Mouse (Mus musculus): ENCODE measurements at regions not wholly inside any gene's neighbourhood (a gene's known extent, or its start where the extent isn't known, plus 50 kb on each side); places are given as distances from the start of the nearest gene placed in this dataset.
A peak's percentile ranks its signal among the peaks of the same experiment; 100 is the strongest.

- 83% methylated on average over 3 of the region's 3 CpGs for WGBS
- no peaks in the 10 kb centered on the region for H3K9me3 ChIP-seq (replicated peaks; ENCODE audit: low read length)
- no peak overlapping the region for H3K27ac ChIP-seq
- no peak for ATAC-seq (replicated peaks; ENCODE audit: low FRiP score, low read depth)
- no peaks in the 10 kb centered on the region for H3K36me3 ChIP-seq (ENCODE audit: insufficient read depth, low read length)
- no peak overlapping the region for H3K4me2 ChIP-seq (ENCODE audit: low read length)
- no peaks in the 10 kb centered on the region for H3K27me3 ChIP-seq (ENCODE audit: insufficient read depth, low read length)
- H3K4me3 ChIP-seq (replicated peaks; ENCODE audit: low read depth, low read length) = no peak overlapping the region
- DNase-seq (ENCODE audit: low spot score) = no peak
- H3K9ac ChIP-seq (ENCODE audit: low read depth, low read length) = no peak overlapping the region
- no peak for TF ChIP-seq CTCF (IDR thresholded peaks at IDR 0.05; ENCODE audit: low read depth)
- H3K4me1 ChIP-seq (replicated peaks; ENCODE audit: insufficient read depth, low read length) = no peaks in the 10 kb centered on the region
Measured at GRCm38 (mm10) chr2:117930895-117931537, 180.7 kb upstream of the Thbs1 start.

- no peak for TF ChIP-seq CTCF (IDR thresholded peaks at IDR 0.05; ENCODE audit: low read depth)
- Histone ChIP-seq H3K4me2 (ENCODE audit: low read length) (no peak overlapping the region), H3K4me3 (replicated peaks; ENCODE audit: low read depth, low read length) (no peak overlapping the region), H3K9me3 (replicated peaks; ENCODE audit: low read length) (no peaks in the 10 kb centered on the region), H3K4me1 (replicated peaks; ENCODE audit: insufficient read depth, low read length) (no peaks in the 10 kb centered on the region), H3K36me3 (ENCODE audit: insufficient read depth, low read length) (no peaks in the 10 kb centered on the region), H3K27ac (no peak overlapping the region), H3K9ac (ENCODE audit: low read depth, low read length) (no peak overlapping the region), H3K27me3 (ENCODE audit: insufficient read depth, low read length) (no peaks in the 10 kb centered on the region)
- DNase-seq (ENCODE audit: low spot score) = no peak
- no peak for ATAC-seq (replicated peaks; ENCODE audit: low FRiP score, low read depth)
- 72% methylated on average over 6 of the region's 6 CpGs for WGBS
Measured at GRCm38 (mm10) chr2:117936590-117936989, 175.1 kb upstream of the Thbs1 start.

- H3K4me3 ChIP-seq (replicated peaks; ENCODE audit: low read depth, low read length) = no peak overlapping the region
- no peaks in the 10 kb centered on the region for H3K36me3 ChIP-seq (ENCODE audit: insufficient read depth, low read length)
- no peak for TF ChIP-seq CTCF (IDR thresholded peaks at IDR 0.05; ENCODE audit: low read depth)
- H3K4me2 ChIP-seq (ENCODE audit: low read length) = no peak overlapping the region
- no peak overlapping the region for H3K9ac ChIP-seq (ENCODE audit: low read depth, low read length)
- no peaks in the 10 kb centered on the region for H3K9me3 ChIP-seq (replicated peaks; ENCODE audit: low read length)
- H3K27ac ChIP-seq = no peak overlapping the region
- no peaks in the 10 kb centered on the region for H3K27me3 ChIP-seq (ENCODE audit: insufficient read depth, low read length)
- no peak for DNase-seq (ENCODE audit: low spot score)
- no peak for ATAC-seq (replicated peaks; ENCODE audit: low FRiP score, low read depth)
- H3K4me1 ChIP-seq (replicated peaks; ENCODE audit: insufficient read depth, low read length) = no peaks in the 10 kb centered on the region
- WGBS = 70% methylated on average over 12 of the region's 12 CpGs
Measured at GRCm38 (mm10) chr2:117938283-117939049, 173.2 kb upstream of the Thbs1 start.

GRCm38 (mm10) chr2:117941517-117942096 lies 170.1 kb upstream of the Thbs1 start:
- Histone ChIP-seq H3K27me3 (ENCODE audit: insufficient read depth, low read length) (no peaks in the 10 kb centered on the region), H3K4me1 (replicated peaks; ENCODE audit: insufficient read depth, low read length) (no peaks in the 10 kb centered on the region), H3K4me2 (ENCODE audit: low read length) (no peak overlapping the region), H3K9me3 (replicated peaks; ENCODE audit: low read length) (no peaks in the 10 kb centered on the region), H3K27ac (no peak overlapping the region), H3K4me3 (replicated peaks; ENCODE audit: low read depth, low read length) (no peak overlapping the region), H3K36me3 (ENCODE audit: insufficient read depth, low read length) (no peaks in the 10 kb centered on the region), H3K9ac (ENCODE audit: low read depth, low read length) (no peak overlapping the region)
- WGBS = 27% methylated on average over 6 of the region's 6 CpGs
- DNase-seq (ENCODE audit: low spot score) (peak; percentile 37), ATAC-seq (replicated peaks; ENCODE audit: low FRiP score, low read depth) (no peak)
- TF ChIP-seq CTCF (IDR thresholded peaks at IDR 0.05; ENCODE audit: low read depth) = no peak

GRCm38 (mm10) chr2:117943666-117944065 lies 168.0 kb upstream of the Thbs1 start:
- Histone ChIP-seq H3K4me3 (replicated peaks; ENCODE audit: low read depth, low read length) (no peak overlapping the region), H3K27me3 (ENCODE audit: insufficient read depth, low read length) (no peaks in the 10 kb centered on the region), H3K9me3 (replicated peaks; ENCODE audit: low read length) (no peaks in the 10 kb centered on the region), H3K9ac (ENCODE audit: low read depth, low read length) (no peak overlapping the region), H3K4me1 (replicated peaks; ENCODE audit: insufficient read depth, low read length) (no peaks in the 10 kb centered on the region), H3K36me3 (ENCODE audit: insufficient read depth, low read length) (no peaks in the 10 kb centered on the region), H3K4me2 (ENCODE audit: low read length) (no peak overlapping the region), H3K27ac (no peak overlapping the region)
- no peak for TF ChIP-seq CTCF (IDR thresholded peaks at IDR 0.05; ENCODE audit: low read depth)
- ATAC-seq (replicated peaks; ENCODE audit: low FRiP score, low read depth) = no peak
- DNase-seq (ENCODE audit: low spot score) = no peak
- WGBS = 65% methylated on average over 5 of the region's 5 CpGs

- H3K4me1 ChIP-seq (replicated peaks; ENCODE audit: insufficient read depth, low read length) = no peaks in the 10 kb centered on the region
- no peaks in the 10 kb centered on the region for H3K9me3 ChIP-seq (replicated peaks; ENCODE audit: low read length)
- no peak overlapping the region for H3K27ac ChIP-seq
- DNase-seq (ENCODE audit: low spot score) = no peak
- no peaks in the 10 kb centered on the region for H3K36me3 ChIP-seq (ENCODE audit: insufficient read depth, low read length)
- no peak for TF ChIP-seq CTCF (IDR thresholded peaks at IDR 0.05; ENCODE audit: low read depth)
- H3K4me2 ChIP-seq (ENCODE audit: low read length) = no peak overlapping the region
- no peak for ATAC-seq (replicated peaks; ENCODE audit: low FRiP score, low read depth)
- H3K27me3 ChIP-seq (ENCODE audit: insufficient read depth, low read length) = no peaks in the 10 kb centered on the region
- H3K9ac ChIP-seq (ENCODE audit: low read depth, low read length) = no peak overlapping the region
- H3K4me3 ChIP-seq (replicated peaks; ENCODE audit: low read depth, low read length) = no peak overlapping the region
- WGBS = 96% methylated on average over 1 of the region's 1 CpGs
Measured at GRCm38 (mm10) chr2:117944325-117944724, 167.4 kb upstream of the Thbs1 start.

All from kidney, postnatal 0 days (tissue).